Mouse (Mus musculus): ENCODE measurements at regions not wholly inside any gene's neighbourhood (a gene's known extent, or its start where the extent isn't known, plus 50 kb on each side); places are given as distances from the start of the nearest gene placed in this dataset.

DNA sequence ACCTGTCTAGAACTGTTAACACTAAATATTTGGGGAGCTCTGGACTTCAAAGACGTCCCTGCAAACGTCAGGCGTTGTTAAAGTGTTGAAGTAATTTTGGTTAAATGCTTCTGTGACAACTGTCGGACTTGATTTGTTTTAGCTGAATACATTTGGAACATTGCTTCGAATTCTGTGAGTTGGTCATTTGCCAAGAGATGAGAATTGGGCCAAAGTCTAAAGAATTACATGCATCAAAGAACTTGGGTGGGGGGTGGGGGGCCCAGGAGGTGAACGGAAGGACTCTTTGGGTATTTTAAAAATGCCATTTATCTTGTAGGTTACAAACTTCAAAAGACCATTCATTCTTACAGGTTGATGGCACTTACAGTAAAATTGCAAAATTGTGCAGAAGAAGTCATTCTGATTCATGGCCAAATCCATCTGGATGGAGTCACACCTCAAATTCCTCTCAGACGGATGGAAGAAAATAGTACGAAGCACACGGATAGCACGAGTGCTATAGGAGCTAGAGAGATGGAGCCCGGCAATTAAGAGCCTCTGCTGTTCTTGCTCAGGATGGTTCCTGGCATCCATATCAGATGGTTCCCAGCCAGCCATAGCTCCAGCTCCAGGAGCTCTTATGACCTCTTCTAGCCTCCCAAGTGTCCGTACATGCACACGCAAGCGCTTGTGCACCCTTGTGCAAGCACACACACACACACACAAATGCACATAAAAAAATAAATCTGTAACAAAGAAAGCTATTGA is 144.5 kb upstream of the Irx5 start:
- no peak for DNase-seq (ENCODE audit: low spot score in 2 of 2)

DNA sequence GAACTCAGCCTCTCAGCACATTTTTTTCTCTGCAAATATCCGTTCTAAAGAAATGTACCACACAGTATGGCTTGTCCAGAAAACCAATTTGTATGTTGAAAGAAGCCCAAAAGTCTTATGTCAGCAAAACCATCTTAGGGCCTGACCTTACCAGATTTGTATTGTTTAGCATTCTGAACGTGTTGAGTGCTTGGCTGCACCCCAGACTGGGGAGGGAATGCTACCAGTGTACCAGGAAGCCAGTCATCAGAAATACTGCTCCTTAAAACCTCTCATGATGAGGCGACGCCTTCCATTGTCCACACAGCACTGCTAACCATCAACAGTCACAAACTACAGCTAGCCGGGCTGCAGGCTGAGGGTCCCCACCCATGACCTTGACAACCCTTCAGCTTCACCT is 148.3 kb upstream of the Irx5 start:
- DNase-seq (ENCODE audit: low spot score in 2 of 2) = no peak

DNA sequence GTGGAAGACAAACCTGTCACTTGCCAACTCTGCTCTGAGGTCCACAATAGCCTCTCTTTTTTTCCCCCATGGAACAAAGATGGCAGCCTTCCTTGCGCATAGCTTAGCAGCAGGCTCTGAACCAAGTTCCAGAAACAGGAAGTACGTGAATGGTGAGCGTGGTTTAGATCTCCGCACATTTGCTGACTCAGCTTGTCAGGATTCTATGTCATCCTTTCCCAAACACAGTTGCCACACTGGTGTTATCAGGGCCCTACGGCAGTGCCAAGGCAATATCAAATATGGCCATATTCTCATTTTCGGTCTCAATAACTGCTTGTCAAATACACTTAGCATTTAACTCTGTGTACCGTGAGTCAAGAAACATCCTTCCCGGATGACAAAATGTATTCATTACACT is 161.8 kb upstream of the Irx5 start:
- no peak for DNase-seq (ENCODE audit: low spot score in 2 of 2)

DNA sequence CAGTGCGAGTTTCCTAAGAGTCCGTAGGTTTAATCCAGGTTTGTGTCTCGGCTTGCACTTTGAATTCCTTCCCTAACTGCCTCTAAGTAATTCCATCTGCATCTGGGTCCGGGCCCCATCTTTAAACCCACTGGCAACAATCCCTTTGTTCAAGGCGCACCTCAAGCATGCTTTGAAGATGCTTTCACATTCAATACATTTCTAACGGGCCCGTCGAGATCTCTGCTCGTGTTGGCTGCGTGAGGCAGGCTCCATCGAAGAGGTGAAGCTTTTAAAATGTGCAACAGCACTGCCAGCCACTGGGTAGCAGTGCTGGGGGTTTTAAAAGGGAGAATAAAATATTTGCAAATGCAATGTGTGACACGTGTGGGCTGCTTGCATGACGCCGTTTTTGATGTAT is 163.4 kb upstream of the Irx5 start:
- DNase-seq (ENCODE audit: low spot score in 2 of 2) = no peak

DNA sequence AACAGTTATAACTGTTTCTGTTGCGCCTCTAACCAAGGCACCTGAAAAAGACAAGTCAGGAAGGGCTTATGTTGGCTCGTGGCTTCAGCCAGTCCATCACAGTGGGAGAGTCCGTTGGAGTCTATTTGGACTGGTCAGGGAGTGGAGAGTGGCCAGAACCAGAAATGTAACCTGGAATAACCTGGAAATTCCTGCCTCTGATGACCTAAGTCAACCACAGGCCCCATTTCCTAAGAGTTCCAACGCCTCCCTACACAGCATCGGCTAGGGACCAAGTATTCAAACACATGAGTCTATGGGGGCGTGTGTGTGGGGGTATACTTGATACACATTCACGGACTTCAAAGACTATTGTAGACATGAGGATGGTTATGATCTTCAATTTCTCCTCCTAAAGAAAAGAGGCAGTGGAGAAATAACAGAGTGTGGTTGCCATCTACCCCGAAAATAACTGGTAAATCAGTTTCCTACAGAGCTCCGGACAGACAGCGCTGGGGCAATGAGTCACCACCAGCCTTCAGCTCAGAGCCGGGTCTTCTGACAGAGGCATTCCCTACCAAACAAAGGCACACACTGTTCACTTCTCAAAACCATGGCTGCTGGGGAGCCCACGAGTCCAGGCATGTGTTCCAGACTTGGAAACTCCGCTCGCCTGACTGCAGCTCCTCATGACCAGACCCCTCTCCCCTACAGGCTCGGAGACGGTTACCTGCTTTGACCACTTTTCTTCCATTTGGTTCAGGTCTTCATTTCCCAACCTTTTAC is 167.0 kb upstream of the Irx5 start:
- DNase-seq (ENCODE audit: low spot score in 2 of 2) = no peak

DNA sequence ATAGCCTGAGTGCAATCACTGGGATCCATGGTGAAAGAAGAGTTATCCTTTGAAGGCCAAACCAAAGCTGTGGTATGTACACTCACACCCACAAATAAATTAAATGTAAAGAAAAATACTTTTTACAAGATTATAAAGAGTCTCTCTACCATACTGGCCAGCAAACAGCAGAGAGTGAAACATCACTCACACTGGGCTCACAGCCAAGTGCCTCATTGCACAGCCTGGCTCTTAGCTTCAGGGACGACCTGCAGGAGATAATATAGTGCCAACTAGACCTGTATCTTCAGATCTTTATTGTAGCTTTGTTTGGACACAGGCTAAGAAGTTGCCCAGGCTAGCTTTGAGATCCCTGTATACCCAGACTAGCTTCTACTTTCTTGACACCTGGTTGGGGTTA is 174.1 kb upstream of the Irx5 start:
- DNase-seq (ENCODE audit: low spot score in 2 of 2) = no peak

DNA sequence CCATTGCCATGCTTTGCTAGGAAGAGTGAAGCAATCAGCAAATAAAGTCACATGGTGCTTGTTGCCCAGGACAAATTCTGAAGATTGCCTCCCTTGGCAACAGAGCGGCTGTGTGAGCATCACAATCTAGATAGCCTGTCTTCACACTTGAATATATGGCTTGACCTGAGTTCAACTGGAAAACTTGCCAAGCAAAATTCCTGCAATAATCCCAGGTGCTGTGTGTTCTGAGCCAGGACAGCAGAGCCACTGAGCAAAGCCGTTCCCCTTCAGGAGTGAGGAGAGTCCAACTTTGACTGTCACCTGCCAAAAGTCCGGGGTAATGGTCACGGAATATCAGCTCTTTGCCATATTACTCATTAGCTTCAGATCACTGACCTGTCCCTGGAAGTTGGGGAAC is 176.8 kb upstream of the Irx5 start:
- DNase-seq (ENCODE audit: low spot score in 2 of 2) = no peak

DNA sequence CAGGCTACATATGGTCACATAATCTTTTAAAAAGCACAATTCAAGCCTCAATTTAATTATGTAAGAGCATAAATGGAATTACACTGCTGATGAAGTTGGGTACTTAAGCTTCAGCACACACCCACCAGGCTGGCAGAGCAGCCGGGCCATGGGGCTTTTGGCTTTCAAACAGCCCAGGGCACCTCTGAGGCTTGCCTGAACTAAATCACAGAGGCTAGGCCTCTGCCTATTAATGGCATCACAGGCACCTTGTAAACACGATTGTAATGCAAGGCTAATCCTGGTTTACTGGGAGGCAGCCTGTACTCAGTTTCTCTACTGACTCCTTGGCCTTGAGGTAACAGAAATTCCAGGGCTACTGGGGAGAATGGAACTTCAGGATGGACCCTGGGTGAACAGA is 178.1 kb upstream of the Irx5 start:
- no peak for DNase-seq (ENCODE audit: low spot score in 2 of 2)

DNA sequence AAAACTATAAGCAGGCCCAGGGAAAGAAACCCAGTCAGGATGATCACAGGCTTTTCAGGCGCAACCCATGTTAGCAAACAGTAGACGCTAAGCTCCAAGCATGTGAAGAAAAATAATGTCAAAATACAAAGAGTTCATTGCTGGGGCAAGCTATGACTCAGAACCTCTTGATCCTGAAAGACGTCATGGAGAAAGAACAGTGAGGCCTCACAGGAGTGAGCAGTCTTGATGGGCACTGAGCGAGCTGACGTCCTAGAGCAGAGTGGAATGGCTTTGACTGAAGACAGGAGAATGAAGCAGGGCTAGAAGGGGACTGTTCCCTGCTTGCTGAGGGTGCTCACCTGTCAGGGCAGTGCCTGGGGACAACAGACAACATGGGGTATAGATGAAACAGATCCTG is 181.3 kb upstream of the Irx5 start:
- no peak for DNase-seq (ENCODE audit: low spot score in 2 of 2)

DNA sequence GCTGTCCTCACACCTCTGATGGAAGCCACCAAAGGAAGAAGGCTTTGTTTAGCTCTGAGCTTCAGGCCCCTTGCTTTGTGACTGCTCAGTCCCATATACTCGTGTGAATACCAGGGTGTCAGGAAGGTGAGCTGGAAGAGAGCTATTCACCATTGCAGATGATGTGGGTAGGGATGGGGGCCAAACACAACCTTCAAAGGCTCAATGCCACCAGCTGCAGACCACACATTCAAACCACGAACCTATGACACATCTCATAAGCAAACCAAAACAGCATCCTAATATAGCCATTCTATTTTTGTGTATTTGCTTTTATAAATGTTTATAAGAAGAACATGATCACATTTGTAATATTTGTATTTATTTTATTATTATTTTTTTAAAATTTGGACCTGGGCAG is 183.3 kb upstream of the Irx5 start:
- no peak for DNase-seq (ENCODE audit: low spot score in 2 of 2)

DNA sequence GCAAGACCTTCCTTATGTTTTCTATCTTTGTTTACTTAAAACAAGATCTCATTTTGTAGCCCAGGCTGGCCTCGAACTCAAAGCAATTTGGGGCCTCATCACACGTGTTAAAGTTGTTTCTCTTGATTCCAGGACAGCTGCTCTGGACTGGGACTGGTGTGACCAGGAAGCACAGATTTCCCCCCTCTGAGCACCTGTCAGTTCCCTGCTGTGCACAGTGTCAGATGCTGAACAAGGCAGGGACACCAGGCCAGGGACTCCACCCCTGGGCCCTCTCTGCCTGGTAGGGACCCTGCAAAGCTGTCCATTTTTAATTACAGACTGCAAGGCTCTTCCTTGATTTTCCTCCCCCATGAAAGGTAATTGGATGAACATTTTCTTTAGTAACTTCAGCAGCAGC is 185.8 kb upstream of the Irx5 start:
- no peak for DNase-seq (ENCODE audit: low spot score in 2 of 2)

DNA sequence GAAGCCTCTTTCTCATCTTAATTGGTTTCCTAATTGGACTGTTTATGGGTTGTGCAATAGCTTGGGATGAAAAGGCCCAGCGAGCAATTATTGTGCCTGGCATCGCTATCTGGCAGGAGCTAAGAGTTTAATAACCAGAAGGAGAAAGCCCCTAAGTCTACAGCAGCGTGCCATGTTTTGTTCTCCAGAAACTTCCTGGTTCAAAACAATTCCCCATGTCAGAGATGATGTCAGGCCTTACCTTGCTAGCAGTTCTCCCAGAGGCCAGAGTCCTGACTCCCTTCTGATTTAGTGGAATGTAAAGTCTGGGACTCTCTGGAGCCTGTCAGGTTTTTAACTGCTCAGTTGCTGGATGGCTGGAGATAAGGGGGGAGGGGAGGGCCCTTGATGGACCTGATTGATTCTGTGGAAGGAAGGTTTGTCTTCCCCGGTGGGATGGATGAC is 190.1 kb upstream of the Irx5 start:
- no peak for DNase-seq (ENCODE audit: low spot score in 2 of 2)

DNA sequence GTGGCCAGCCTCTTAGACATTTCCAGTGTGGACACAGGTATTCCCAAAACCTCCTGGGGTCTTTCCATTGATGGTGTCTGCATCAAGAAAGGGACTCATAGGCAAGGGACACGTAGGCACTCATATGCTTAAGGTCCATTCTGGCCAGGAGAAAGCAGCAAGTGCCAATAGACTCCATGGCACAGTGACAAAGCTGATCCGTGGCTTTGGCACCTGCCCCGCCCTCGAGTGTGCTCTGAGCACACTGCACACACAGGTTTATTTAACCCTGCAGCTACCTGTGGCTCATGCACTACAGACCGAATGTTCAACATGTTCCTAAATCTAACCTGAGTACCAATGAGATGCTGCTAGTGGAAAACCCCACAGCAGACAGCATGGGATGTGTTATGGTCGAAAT is 192.1 kb upstream of the Irx5 start:
- no peak for DNase-seq (ENCODE audit: low spot score in 2 of 2)

DNA sequence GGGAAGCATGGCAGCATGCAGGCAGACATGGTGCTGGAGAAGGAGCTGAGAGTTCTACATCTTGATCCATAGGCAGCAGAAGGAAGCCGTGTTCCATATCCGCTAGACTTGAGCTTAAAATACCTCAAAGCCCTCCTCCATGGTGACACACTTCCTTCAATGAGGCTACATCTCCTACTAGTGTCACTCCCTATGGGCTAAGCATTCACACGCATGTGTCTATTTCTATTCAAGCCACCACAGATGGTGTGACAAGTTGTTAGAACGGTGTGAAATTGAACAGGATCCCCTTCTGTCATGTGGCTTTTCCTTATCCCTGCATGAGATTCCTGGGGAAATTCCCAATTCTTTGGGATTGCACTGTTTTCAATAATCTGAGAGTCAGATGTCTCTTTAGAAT is 192.9 kb upstream of the Irx5 start:
- DNase-seq (ENCODE audit: low spot score in 2 of 2) = no peak

DNA sequence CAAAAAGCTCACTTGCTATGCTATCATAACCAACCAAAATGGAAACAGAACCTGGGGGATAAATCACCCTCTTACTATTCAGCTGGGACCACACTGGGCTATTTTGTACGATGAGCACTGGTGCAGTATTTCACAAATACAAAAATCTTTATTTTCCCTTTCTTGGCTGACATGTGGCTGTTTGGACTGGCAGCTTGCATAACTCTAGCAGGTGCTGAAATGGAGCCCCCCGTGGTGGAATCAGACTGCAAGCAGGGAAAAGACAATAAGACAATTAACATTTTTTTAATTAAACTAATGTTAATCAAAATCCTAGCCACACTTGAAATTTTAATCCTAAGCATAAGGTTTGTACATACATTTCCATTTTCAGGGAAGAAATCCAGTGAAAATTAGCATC is 196.4 kb upstream of the Irx5 start:
- no peak for DNase-seq (ENCODE audit: low spot score in 2 of 2)

DNA sequence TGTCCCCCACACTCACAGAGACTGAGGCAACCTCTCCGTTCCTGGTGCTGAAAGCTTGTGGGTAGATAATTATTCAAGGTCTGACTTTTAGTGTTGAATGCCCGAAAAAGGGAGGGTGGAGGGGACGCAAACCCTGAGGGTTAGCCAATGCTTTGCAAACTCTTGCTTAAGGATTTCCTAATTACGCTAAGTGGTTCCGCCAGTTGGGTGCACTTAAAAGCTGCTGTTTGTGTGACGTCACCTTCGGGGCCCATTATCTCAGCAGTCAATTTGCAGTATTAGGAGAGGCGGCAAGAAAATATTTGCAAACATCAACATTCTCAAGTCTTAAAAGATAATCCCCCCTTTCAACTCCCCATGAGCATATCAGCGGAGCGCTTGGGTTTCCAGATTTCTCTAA is 199.2 kb upstream of the Irx5 start:
- DNase-seq (ENCODE audit: low spot score in 2 of 2) = no peak

DNA sequence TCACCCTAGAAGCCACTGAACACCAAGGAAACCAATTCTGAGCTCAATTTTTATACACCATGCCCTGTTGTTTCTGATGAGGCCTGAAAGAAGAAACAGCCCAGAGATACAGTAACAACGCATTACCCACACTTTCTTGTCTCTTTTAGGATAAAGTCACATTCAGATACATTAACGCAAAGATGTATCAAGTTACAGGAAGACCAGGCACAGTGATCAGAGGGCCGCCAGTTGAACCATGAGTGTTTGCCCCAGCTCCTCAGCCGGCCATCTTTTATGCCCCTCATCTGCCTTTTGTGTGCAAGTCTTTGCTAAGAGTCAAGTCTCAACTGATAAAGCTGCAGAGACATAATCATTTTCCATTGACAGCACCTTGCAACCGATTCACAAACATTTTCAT is 204.9 kb upstream of the Irx5 start:
- no peak for DNase-seq (ENCODE audit: low spot score in 2 of 2)

DNA sequence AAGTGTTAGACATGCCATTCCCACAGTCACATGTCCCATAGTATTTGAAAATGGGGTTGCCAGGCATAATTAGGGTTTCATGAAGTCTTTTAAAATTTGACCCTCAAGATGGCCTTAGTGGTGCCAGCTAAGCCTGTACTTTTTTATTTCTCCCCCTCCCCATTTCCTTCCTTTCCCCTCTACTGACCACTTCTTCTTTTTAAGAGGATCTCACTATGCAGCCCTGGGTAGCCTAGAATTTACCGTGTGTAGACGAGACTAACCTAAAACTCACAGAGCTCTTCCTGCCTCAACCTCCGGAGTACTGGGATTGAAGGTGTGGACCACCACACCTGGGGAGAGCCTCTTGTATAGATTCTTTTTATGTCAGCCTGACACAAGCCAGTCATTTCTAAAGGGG is 209.8 kb upstream of the Irx5 start:
- DNase-seq (ENCODE audit: low spot score in 2 of 2) = no peak

DNA sequence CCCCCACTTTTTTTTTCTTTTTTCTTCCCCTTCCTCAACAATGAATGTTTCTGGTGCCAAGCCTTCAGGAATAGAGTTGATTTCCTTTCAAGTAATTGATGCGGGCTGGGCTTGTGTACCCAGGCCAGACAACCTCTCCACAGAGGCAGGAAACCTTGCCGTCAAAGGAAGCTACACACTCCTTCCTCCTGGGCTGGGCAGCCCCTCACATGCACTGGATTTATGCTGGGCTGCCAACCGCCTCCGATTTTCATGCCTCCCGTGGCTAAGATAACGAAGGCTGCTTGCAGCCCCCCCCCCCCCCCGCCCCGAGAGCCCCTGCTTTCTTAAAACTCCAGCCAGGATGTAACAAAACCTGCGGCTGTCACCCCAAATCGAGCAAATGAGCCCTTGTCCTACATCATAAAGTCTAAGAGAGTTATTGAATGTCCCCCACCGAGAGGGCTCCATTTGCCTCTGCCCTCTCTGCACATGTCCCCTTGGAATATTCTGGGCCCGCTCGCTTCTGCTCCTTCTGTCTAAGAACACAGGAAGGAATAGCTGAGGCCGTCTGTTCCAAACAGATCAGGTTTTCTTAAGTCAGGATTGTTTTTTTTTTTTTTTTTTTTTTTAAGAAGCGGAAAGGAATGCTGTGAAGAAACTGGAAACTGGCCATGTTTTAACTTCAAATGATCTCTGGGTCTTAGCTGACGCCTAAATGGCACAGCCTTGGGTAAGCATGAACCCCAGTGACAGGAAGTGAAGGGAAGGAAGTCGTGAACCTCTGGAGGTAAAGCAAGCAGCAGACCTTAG is 220.1 kb upstream of the Irx5 start:
- no peak for DNase-seq (ENCODE audit: low spot score in 2 of 2)

DNA sequence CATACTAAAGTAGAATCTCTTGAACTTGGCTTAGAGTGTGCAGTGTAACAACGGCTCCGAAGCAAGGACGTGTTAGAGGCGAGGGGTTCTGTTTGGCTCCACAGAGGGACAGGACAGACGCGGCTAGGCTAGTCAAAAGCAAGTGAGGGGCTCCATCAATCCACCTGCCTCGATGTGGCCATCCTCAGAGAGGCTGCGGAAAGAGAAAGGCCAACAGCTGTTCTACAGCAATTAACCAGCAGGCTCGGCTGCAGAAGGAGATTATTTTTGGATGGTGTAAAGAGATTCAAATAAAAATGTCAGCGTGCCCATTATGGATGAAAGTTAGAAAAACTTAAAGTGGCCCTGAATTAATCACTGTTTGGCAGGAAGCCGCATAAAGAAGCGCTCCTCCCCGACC is 221.0 kb upstream of the Irx5 start:
- DNase-seq (ENCODE audit: low spot score in 2 of 2) = no peak

DNA sequence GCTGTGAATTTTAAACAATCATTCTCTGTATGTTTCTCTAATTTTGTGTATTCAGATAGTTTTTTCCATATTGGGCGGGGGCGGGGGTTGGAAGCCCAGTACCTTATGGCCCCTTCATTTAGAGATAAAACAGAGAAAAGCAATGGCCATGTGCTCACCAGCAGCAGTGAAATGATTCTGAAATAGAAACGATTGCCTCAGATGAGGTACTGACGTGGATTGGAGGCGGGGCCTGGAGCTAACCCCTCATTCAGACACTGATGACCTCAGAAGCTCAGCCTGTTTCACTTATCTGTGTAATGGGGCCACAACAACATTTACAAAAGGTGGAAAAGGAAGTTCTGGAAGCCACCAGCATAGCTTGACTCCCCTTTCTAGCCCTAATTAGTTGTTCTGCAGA is 223.0 kb upstream of the Irx5 start:
- no peak for DNase-seq (ENCODE audit: low spot score in 2 of 2)

DNA sequence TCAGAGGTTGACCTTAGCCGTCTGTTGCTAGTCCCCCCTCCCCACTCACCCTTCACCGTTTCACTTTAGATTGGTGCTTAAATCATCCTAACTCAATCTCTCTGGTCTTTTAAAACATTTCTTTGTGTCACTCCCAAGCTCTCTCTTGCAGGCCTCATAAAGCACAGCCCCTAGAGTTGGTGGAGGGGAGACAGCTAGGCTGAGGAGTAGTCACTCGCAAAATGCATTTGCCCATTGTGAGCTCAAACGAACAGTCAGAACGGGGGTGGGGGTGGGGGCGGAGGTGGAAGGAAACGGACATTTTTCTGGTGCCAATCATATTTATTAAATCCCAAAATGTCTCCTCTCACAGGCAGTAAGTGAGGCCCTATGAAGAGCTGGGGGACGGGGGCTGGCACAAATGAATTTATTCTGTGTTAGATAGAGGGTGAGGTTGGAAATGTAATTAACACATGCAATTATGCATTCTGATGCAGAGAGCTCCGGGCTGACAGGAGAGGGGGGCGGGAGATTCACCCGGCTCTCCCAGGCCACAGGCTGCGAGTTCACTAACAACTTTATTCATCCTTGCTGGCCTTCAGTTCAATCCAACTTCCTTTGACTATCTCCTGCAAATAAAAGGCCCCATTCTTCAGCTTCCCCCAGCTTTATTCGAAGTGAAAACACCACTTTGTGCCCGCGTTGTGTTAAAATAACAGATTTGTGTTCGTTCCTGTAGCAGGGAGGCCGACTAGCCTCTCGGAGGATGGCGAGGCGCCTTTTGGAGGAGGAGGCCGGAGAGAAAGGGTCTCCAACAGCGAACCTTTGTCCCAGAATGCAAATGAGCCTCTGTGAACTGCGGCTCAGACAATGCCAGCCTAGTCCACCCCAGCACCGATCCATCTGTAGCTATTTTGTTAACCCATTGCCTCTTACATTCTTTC is 223.7 kb upstream of the Irx5 start:
- no peak for DNase-seq (ENCODE audit: low spot score in 2 of 2)

All from natural killer cell, adult 2 months (primary cell).